Mouse (Mus musculus) midbrain, embryonic 16.5 days (tissue): ENCODE measurements around the gene Fam133b. TPM values are rescaled to one million over a fixed set of nuclear protein-coding genes. Genes with fewer than 3 reads are reported as not detected.
A peak's percentile ranks its signal among the peaks of the same experiment; 100 is the strongest.

ENCODE experiments used
- ATAC-seq: fragments of 200-750 bp; cut with Nextera tagmentation; 2 replicates; pipeline ENCODE4 v1.8.0; 2017; ENCODE audit warnings: moderate TSS enrichment
- H3K27ac ChIP-seq: fragments of 300-500 bp; sonication (generic); 2 replicates; pipeline ENCODE4 v1.5.1; 2014; ENCODE audit warnings: mild to moderate bottlenecking, low read length, mixed read lengths
- H3K27me3 ChIP-seq: fragments of 300-500 bp; sonication (generic); 2 replicates; pipeline ENCODE4 v1.6.1; 2014; ENCODE audit warnings: low read depth, low read length, mixed read lengths; ENCODE audit not compliant: control insufficient read depth, insufficient read depth
- H3K36me3 ChIP-seq: fragments of 300-500 bp; sonication (generic); 2 replicates; pipeline ENCODE4 v1.6.1; 2014; ENCODE audit warnings: mild to moderate bottlenecking, low read length, moderate library complexity, mixed read lengths; ENCODE audit not compliant: control insufficient read depth, insufficient read depth
- H3K4me1 ChIP-seq: fragments of 300-500 bp; sonication (generic); 2 replicates; pipeline ENCODE4 v1.6.1; 2014; ENCODE audit warnings: mild to moderate bottlenecking, low read length, mixed read lengths; ENCODE audit not compliant: control insufficient read depth, insufficient read depth
- H3K4me2 ChIP-seq: fragments of 300-500 bp; sonication (generic); 2 replicates; pipeline ENCODE4 v1.6.1; 2014; ENCODE audit warnings: mild to moderate bottlenecking, low read length, mixed read lengths
- H3K4me3 ChIP-seq: fragments of 300-500 bp; sonication (generic); 2 replicates; pipeline ENCODE4 v1.5.1; 2014; ENCODE audit warnings: low read depth, mild to moderate bottlenecking, low read length, moderate library complexity, mixed read lengths
- H3K9ac ChIP-seq: fragments of 300-500 bp; sonication (generic); 2 replicates; pipeline ENCODE4 v1.6.1; 2014; ENCODE audit warnings: low read depth, low read length, mixed read lengths
- H3K9me3 ChIP-seq: fragments of 300-500 bp; sonication (generic); replicated peaks from 2 replicates; pipeline ENCODE4 v1.6.1; 2014; ENCODE audit warnings: mild to moderate bottlenecking, low read length, mixed read lengths; ENCODE audit not compliant: control insufficient read depth, poor library complexity, severe bottlenecking
- WGBS: fragments of 180-500 bp; shearing (Covaris S2); extraction: QIAGEN DNeasy Blood & Tissue Kit; methylation state at CpG from one replicate; pipeline ENCODE4 v1.1.7; 2014; 5-methylcytosine and 5-hydroxymethylcytosine counted together
- polyA plus RNA-seq: library from polyadenylated mRNA; unstranded; fragments of >200 nt; fragmentation: Nextera tagmentation; extraction: Ambion mirVana; gene quantifications from 2 replicates; pipeline ENCODE4 v1.2.1, GENCODE M21; 2015

The Fam133b gene
- polyA plus RNA-seq, 1 experiment from 2014 or later = 25.2 TPM

GRCm38 (mm10) chr5:3577939-3578338, 34.3 kb downstream of the Fam133b start:
- H3K4me2 ChIP-seq = no peak overlapping the region
- ATAC-seq = no peak
- H3K4me3 ChIP-seq = no peak overlapping the region
- H3K9ac ChIP-seq = no peak overlapping the region
- H3K36me3 ChIP-seq = peaks cover 69% of the 10 kb centered on the region
- H3K9me3 ChIP-seq = no peaks in the 10 kb centered on the region
- H3K4me1 ChIP-seq = no peaks in the 10 kb centered on the region
- H3K27me3 ChIP-seq = no peaks in the 10 kb centered on the region
- no peak overlapping the region for H3K27ac ChIP-seq
- WGBS = 95% methylated on average over 2 of the region's 2 CpGs

GRCm38 (mm10) chr5:3579066-3579465, 35.4 kb downstream of the Fam133b start:
- no peak overlapping the region for H3K9ac ChIP-seq
- no peaks in the 10 kb centered on the region for H3K9me3 ChIP-seq
- 95% methylated on average over 7 of the region's 7 CpGs for WGBS
- H3K36me3 ChIP-seq = peaks cover 71% of the 10 kb centered on the region
- H3K27me3 ChIP-seq = no peaks in the 10 kb centered on the region
- no peak overlapping the region for H3K4me3 ChIP-seq
- H3K27ac ChIP-seq = no peak overlapping the region
- no peak overlapping the region for H3K4me2 ChIP-seq
- H3K4me1 ChIP-seq = no peaks in the 10 kb centered on the region
- no peak for ATAC-seq

GRCm38 (mm10) chr5:3595693-3596398, 52.2 kb downstream of the Fam133b start, which contains the start of gene Pex1:
Gene Pex1 (plus strand): TSS chr5:3596066.
- H3K27me3 ChIP-seq = no peaks in the 10 kb centered on the region
- peak within 1 kb of the TSS; percentile 88 for H3K27ac ChIP-seq
- peak within 1 kb of the TSS; percentile 81 for H3K4me2 ChIP-seq
- peak within 1 kb of the TSS; percentile 61 for H3K4me3 ChIP-seq
- H3K36me3 ChIP-seq = peaks cover 3% of the 10 kb centered on the region; the same call in 1 of the 2 replicates
- no peaks in the 10 kb centered on the region for H3K9me3 ChIP-seq
- WGBS = under 1% methylated on average over 49 of the region's 50 CpGs
- peak within 1 kb of the TSS; percentile 79 for H3K9ac ChIP-seq
- peaks cover 16% of the 10 kb centered on the region for H3K4me1 ChIP-seq
- ATAC-seq = peak; percentile 99

GRCm38 (mm10) chr5:3596399-3596766, 52.8 kb downstream of the Fam133b start, which contains the start of gene Rbm48:
Gene Rbm48 (minus strand): TSS chr5:3596585.
- WGBS = under 1% methylated on average over 31 of the region's 31 CpGs

DNA sequence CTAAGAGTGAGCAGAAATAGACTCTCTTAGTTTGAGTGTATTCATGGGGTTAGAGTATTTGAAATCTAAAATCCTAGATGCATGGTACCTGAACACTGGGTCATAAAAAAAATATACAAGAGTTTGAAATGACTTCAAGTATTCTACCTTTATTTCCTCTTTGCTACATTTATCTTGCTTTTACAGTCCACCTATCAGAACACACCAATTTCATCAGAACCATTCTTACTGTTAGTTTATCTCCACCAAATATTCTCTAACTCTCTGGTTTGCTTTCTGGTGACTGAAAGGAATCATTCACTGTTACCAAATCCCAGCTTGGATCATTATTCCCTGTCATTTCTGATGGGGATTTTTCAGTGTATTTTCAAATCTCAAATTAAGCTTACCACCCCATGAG, 53.5 kb downstream of the Fam133b start:
- Histone ChIP-seq H3K4me3 (peak overlapping the region; percentile 61), H3K27me3 (no peaks in the 10 kb centered on the region), H3K27ac (no peak overlapping the region), H3K4me2 (peak overlapping the region; percentile 81), H3K9me3 (no peaks in the 10 kb centered on the region), H3K36me3 (no peaks in the 10 kb centered on the region), H3K9ac (peak overlapping the region; percentile 79; the same call in 1 of the 2 replicates), H3K4me1 (peaks cover 16% of the 10 kb centered on the region)
- ATAC-seq = no peak

More at GRCm38 (mm10) chr5:3596399-3596766, 52.8 kb downstream of the Fam133b start, which contains the start of gene Rbm48:
- peaks cover 3% of the 10 kb centered on the region; the same call in 1 of the 2 replicates for H3K36me3 ChIP-seq
- H3K27me3 ChIP-seq = no peaks in the 10 kb centered on the region
- peak within 1 kb of the TSS; percentile 88 for H3K27ac ChIP-seq
- H3K4me1 ChIP-seq = peaks cover 16% of the 10 kb centered on the region
- no peaks in the 10 kb centered on the region for H3K9me3 ChIP-seq
- peak; percentile 91 for ATAC-seq
- H3K4me3 ChIP-seq = peak within 1 kb of the TSS; percentile 61
- H3K9ac ChIP-seq = peak within 1 kb of the TSS; percentile 79
- peak within 1 kb of the TSS; percentile 81 for H3K4me2 ChIP-seq

DNA sequence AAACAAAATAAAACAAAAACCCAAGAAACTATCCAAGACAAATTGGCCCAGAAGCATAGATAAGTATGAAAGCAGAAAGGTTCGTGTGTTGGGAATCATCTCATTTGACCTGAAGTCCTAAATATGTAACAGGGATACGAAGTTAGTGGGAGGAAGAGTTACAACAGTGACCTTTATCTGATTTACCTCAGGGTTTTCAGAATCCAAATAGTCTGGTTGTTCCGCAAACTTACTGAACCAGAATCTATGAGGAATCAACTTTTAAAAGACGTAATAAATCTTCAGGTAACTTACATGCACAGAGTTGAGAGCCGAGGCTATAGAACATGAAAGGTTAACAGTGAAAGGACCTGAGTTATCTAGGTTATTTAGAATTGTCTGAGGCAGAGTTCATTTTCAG, 55.1 kb downstream of the Fam133b start:
- H3K4me1 ChIP-seq = peaks cover 16% of the 10 kb centered on the region
- 94% methylated on average over 5 of the region's 5 CpGs for WGBS
- no peak for ATAC-seq
- no peak overlapping the region for H3K27ac ChIP-seq
- H3K36me3 ChIP-seq = no peaks in the 10 kb centered on the region
- H3K9me3 ChIP-seq = no peaks in the 10 kb centered on the region
- no peak overlapping the region for H3K4me3 ChIP-seq
- H3K9ac ChIP-seq = no peak overlapping the region
- no peak overlapping the region for H3K4me2 ChIP-seq
- H3K27me3 ChIP-seq = no peaks in the 10 kb centered on the region

GRCm38 (mm10) chr5:3600298-3600697, 56.7 kb downstream of the Fam133b start:
- H3K4me2 ChIP-seq = no peak overlapping the region
- H3K4me3 ChIP-seq = no peak overlapping the region
- H3K27ac ChIP-seq = no peak overlapping the region
- no peaks in the 10 kb centered on the region for H3K9me3 ChIP-seq
- H3K9ac ChIP-seq = no peak overlapping the region
- H3K4me1 ChIP-seq = peaks cover 6% of the 10 kb centered on the region
- peaks cover 6% of the 10 kb centered on the region for H3K36me3 ChIP-seq
- ATAC-seq = no peak
- WGBS = 89% methylated on average over 1 of the region's 1 CpGs
- no peaks in the 10 kb centered on the region for H3K27me3 ChIP-seq

DNA sequence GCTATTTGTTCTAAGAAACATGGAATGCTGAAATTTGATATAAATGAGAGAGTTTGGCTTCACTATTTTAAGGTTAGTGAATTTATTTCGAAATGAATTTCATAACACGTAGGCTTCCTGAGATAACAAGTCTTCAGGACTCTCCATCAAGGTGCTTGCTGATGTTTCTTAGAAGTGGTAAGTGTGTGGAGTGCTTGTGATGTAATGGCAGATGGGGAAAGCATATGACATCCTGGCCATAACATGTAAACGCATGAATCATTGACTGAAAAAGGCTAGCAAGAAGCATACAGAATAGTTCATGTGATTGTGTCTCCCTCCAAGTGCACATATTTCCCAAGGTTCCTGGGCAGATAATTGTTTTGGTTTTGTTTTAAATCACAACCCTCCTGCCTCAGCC, 57.2 kb downstream of the Fam133b start:
- H3K9me3 ChIP-seq = no peaks in the 10 kb centered on the region
- no peaks in the 10 kb centered on the region for H3K27me3 ChIP-seq
- H3K27ac ChIP-seq = no peak overlapping the region
- no peak overlapping the region for H3K9ac ChIP-seq
- H3K4me2 ChIP-seq = no peak overlapping the region
- no peak overlapping the region for H3K4me3 ChIP-seq
- ATAC-seq = no peak
- H3K4me1 ChIP-seq = peaks cover 4% of the 10 kb centered on the region
- 92% methylated on average over 3 of the region's 3 CpGs for WGBS
- peaks cover 11% of the 10 kb centered on the region for H3K36me3 ChIP-seq

DNA sequence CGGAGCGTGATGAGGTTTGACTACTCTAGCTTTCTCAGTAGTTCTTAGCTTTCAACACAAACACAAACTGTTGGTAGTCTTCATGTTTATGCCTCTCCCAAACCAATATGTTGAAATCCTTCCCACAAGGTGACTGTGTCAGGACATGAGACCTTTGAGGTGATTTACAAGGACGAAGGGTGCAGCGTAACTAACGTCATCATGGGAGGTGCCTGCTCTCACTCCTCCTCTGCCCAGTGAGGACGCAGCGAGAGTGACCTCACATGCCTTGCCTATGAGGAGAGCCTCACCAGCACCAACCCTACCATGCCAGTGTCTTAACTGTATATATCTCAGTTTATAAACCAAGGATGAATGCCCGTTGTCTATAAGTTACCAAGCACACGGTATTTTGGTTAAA, 63.5 kb downstream of the Fam133b start:
- Histone ChIP-seq H3K4me3 (no peak overlapping the region), H3K9me3 (no peaks in the 10 kb centered on the region), H3K9ac (no peak overlapping the region), H3K4me2 (no peak overlapping the region), H3K27me3 (no peaks in the 10 kb centered on the region), H3K27ac (no peak overlapping the region), H3K4me1 (no peaks in the 10 kb centered on the region), H3K36me3 (peaks cover 27% of the 10 kb centered on the region)
- ATAC-seq = no peak
- 96% methylated on average over 9 of the region's 9 CpGs for WGBS
